Mouse (Mus musculus): ENCODE data around the gene Gper1. TPM values are rescaled to one million over a fixed set of nuclear protein-coding genes. Genes with fewer than 3 reads are reported as not detected.

Gper1 gene
- polyA plus RNA-seq, 1 experiment, result 2.1 TPM

- Histone ChIP-seq H3K36me3 (ENCODE audit: control insufficient read depth, insufficient read depth, low read length) (no peaks in the 10 kb centered on the region), H3K27ac (ENCODE audit: control insufficient read depth, insufficient read depth, low read length) (no peak overlapping the region), H3K4me3 (ENCODE audit: control insufficient read depth, insufficient read depth, low read length) (no peak overlapping the region), H3K4me1 (replicated peaks; ENCODE audit: control insufficient read depth, insufficient read depth, low read length) (peaks cover 5% of the 10 kb centered on the region; the same call in 1 of the 2 replicates), H3K27me3 (ENCODE audit: control insufficient read depth, insufficient read depth, low read length) (no peaks in the 10 kb centered on the region)
- no peak for DNase-seq
- 91% methylated on average over 7 of the region's 7 CpGs for WGBS
- no peak for TF ChIP-seq POLR2A (IDR thresholded peaks at IDR 0.05; ENCODE audit: control insufficient read depth, extremely low read depth, insufficient read depth, low read length, poor library complexity)
- TF ChIP-seq CTCF (IDR thresholded peaks at IDR 0.05; ENCODE audit: borderline replicate concordance, control insufficient read depth, extremely low read depth, insufficient read depth, low read length, poor library complexity), result no peak
Measured at GRCm38 (mm10) chr5:139432747-139433508, 10.0 kb downstream of the Gper1 start.

GRCm38 (mm10) chr5:139433842-139434568, 11.1 kb downstream of the Gper1 start:
- H3K27ac ChIP-seq (ENCODE audit: control insufficient read depth, insufficient read depth, low read length), result no peak overlapping the region
- H3K36me3 ChIP-seq (ENCODE audit: control insufficient read depth, insufficient read depth, low read length), result no peaks in the 10 kb centered on the region
- no peak for DNase-seq
- no peak for TF ChIP-seq CTCF (IDR thresholded peaks at IDR 0.05; ENCODE audit: borderline replicate concordance, control insufficient read depth, extremely low read depth, insufficient read depth, low read length, poor library complexity)
- TF ChIP-seq POLR2A (IDR thresholded peaks at IDR 0.05; ENCODE audit: control insufficient read depth, extremely low read depth, insufficient read depth, low read length, poor library complexity), result no peak
- WGBS, result 93% methylated on average over 9 of the region's 9 CpGs
- H3K4me1 ChIP-seq (replicated peaks; ENCODE audit: control insufficient read depth, insufficient read depth, low read length), result peaks cover 5% of the 10 kb centered on the region; the same call in 1 of the 2 replicates
- H3K27me3 ChIP-seq (ENCODE audit: control insufficient read depth, insufficient read depth, low read length), result no peaks in the 10 kb centered on the region
- H3K4me3 ChIP-seq (ENCODE audit: control insufficient read depth, insufficient read depth, low read length), result no peak overlapping the region

GRCm38 (mm10) chr5:139434940-139435339, 12.0 kb downstream of the Gper1 start:
- Histone ChIP-seq H3K27ac (ENCODE audit: control insufficient read depth, insufficient read depth, low read length) (no peak overlapping the region), H3K4me3 (ENCODE audit: control insufficient read depth, insufficient read depth, low read length) (no peak overlapping the region), H3K36me3 (ENCODE audit: control insufficient read depth, insufficient read depth, low read length) (no peaks in the 10 kb centered on the region), H3K4me1 (replicated peaks; ENCODE audit: control insufficient read depth, insufficient read depth, low read length) (no peaks in the 10 kb centered on the region), H3K27me3 (ENCODE audit: control insufficient read depth, insufficient read depth, low read length) (no peaks in the 10 kb centered on the region)
- no peak for DNase-seq
- TF ChIP-seq CTCF (IDR thresholded peaks at IDR 0.05; ENCODE audit: borderline replicate concordance, control insufficient read depth, extremely low read depth, insufficient read depth, low read length, poor library complexity) (no peak), POLR2A (IDR thresholded peaks at IDR 0.05; ENCODE audit: control insufficient read depth, extremely low read depth, insufficient read depth, low read length, poor library complexity) (no peak)
- WGBS, result 81% methylated on average over 8 of the region's 8 CpGs

DNA sequence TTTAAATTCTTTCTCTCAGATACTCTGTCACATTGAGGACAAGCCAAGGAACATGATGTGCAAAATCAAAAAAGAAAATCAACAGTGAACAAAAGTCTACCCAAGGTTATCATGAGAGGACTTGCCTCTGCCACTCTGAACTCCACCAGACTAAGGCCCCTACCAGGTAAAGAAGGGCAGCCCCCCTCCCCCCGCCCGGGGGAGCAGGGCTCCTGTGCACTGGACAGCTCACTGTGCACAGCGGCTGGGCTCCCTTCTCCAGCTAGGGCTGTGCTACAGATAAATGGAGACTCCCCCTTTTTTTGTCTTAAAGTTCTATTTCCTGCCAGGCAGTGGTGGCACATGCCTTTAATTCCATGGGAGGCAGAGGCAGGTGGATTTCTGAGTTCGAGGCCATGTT, 14.8 kb downstream of the Gper1 start:
- no peak for DNase-seq
- TF ChIP-seq CTCF (IDR thresholded peaks at IDR 0.05; ENCODE audit: borderline replicate concordance, control insufficient read depth, extremely low read depth, insufficient read depth, low read length, poor library complexity), result no peak
- no peak for TF ChIP-seq POLR2A (IDR thresholded peaks at IDR 0.05; ENCODE audit: control insufficient read depth, extremely low read depth, insufficient read depth, low read length, poor library complexity)
- Histone ChIP-seq H3K36me3 (ENCODE audit: control insufficient read depth, insufficient read depth, low read length) (no peaks in the 10 kb centered on the region), H3K27ac (ENCODE audit: control insufficient read depth, insufficient read depth, low read length) (no peak overlapping the region), H3K4me1 (replicated peaks; ENCODE audit: control insufficient read depth, insufficient read depth, low read length) (no peaks in the 10 kb centered on the region), H3K27me3 (ENCODE audit: control insufficient read depth, insufficient read depth, low read length) (no peaks in the 10 kb centered on the region), H3K4me3 (ENCODE audit: control insufficient read depth, insufficient read depth, low read length) (no peak overlapping the region)
- 94% methylated on average over 4 of the region's 4 CpGs for WGBS

DNA sequence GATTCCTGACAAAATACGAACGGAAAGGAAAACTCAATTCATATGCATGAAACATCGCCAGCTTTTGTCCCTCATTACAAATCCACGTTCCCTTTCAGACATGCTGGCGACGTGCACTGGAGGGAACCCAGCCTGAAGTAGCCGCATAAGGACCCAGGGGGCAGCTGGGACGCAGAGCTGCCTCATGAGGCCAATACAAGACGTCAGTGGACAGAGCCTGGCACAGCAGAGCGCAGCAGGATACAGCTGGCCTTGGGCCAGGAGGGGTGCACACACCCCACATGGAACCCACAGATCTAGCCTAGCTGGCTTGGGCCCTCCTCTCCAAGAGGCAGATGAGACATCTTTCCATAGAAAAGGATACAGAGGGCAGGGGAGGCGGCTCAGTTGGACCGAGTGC, 15.5 kb downstream of the Gper1 start:
- H3K27ac ChIP-seq (ENCODE audit: control insufficient read depth, insufficient read depth, low read length), result no peak overlapping the region

GRCm38 (mm10) chr5:139440451-139440850, 17.5 kb downstream of the Gper1 start:
- Histone ChIP-seq H3K36me3 (ENCODE audit: control insufficient read depth, insufficient read depth, low read length) (no peaks in the 10 kb centered on the region), H3K4me1 (replicated peaks; ENCODE audit: control insufficient read depth, insufficient read depth, low read length) (no peaks in the 10 kb centered on the region), H3K27me3 (ENCODE audit: control insufficient read depth, insufficient read depth, low read length) (no peaks in the 10 kb centered on the region), H3K4me3 (ENCODE audit: control insufficient read depth, insufficient read depth, low read length) (no peak overlapping the region), H3K27ac (ENCODE audit: control insufficient read depth, insufficient read depth, low read length) (no peak overlapping the region)
- no peak for TF ChIP-seq POLR2A (IDR thresholded peaks at IDR 0.05; ENCODE audit: control insufficient read depth, extremely low read depth, insufficient read depth, low read length, poor library complexity)
- TF ChIP-seq CTCF (IDR thresholded peaks at IDR 0.05; ENCODE audit: borderline replicate concordance, control insufficient read depth, extremely low read depth, insufficient read depth, low read length, poor library complexity), result no peak
- WGBS, result 96% methylated on average over 5 of the region's 5 CpGs
- DNase-seq, result no peak

More for the DNA sequence above, 15.5 kb downstream of the Gper1 start:
- H3K4me1 ChIP-seq (replicated peaks; ENCODE audit: control insufficient read depth, insufficient read depth, low read length), result no peaks in the 10 kb centered on the region
- no peaks in the 10 kb centered on the region for H3K36me3 ChIP-seq (ENCODE audit: control insufficient read depth, insufficient read depth, low read length)
- WGBS, result 96% methylated on average over 12 of the region's 12 CpGs
- no peak for DNase-seq
- no peaks in the 10 kb centered on the region for H3K27me3 ChIP-seq (ENCODE audit: control insufficient read depth, insufficient read depth, low read length)
- TF ChIP-seq CTCF (IDR thresholded peaks at IDR 0.05; ENCODE audit: borderline replicate concordance, control insufficient read depth, extremely low read depth, insufficient read depth, low read length, poor library complexity) (no peak), POLR2A (IDR thresholded peaks at IDR 0.05; ENCODE audit: control insufficient read depth, extremely low read depth, insufficient read depth, low read length, poor library complexity) (no peak)
- no peak overlapping the region for H3K4me3 ChIP-seq (ENCODE audit: control insufficient read depth, insufficient read depth, low read length)
